Mouse (Mus musculus): ENCODE measurements around the gene Sh3d19. TPM values are rescaled to one million over a fixed set of nuclear protein-coding genes. Genes with fewer than 3 reads are reported as not detected.

Gene Sh3d19
- polyA plus RNA-seq, 1 experiment = 10.6 TPM

- Histone ChIP-seq H3K4me3 (ENCODE audit: control insufficient read depth, low read depth, low read length) (no peak overlapping the region), H3K27ac (ENCODE audit: control insufficient read depth, insufficient read depth, low read depth, low read length) (no peak overlapping the region), H3K4me1 (ENCODE audit: control insufficient read depth, insufficient read depth, low read length) (no peaks in the 10 kb centered on the region), H3K36me3 (ENCODE audit: control insufficient read depth, insufficient read depth, low read length) (no peaks in the 10 kb centered on the region), H3K27me3 (ENCODE audit: control insufficient read depth, insufficient read depth, low read length) (no peaks in the 10 kb centered on the region)
- no peak for TF ChIP-seq CTCF (IDR thresholded peaks at IDR 0.05; ENCODE audit: control insufficient read depth, insufficient read depth, insufficient replicate concordance, low read depth, low read length)
- TF ChIP-seq POLR2A (IDR thresholded peaks at IDR 0.05; ENCODE audit: control insufficient read depth, low read depth, low read length) = no peak
Observed at GRCm38 (mm10) chr3:86028658-86029375, 57.9 kb downstream of the Sh3d19 start.

- TF ChIP-seq POLR2A (IDR thresholded peaks at IDR 0.05; ENCODE audit: control insufficient read depth, low read depth, low read length) = no peak
- no peak for TF ChIP-seq CTCF (IDR thresholded peaks at IDR 0.05; ENCODE audit: control insufficient read depth, insufficient read depth, insufficient replicate concordance, low read depth, low read length)
- Histone ChIP-seq H3K4me3 (ENCODE audit: control insufficient read depth, low read depth, low read length) (no peak overlapping the region), H3K27ac (ENCODE audit: control insufficient read depth, insufficient read depth, low read depth, low read length) (no peak overlapping the region), H3K36me3 (ENCODE audit: control insufficient read depth, insufficient read depth, low read length) (no peaks in the 10 kb centered on the region), H3K27me3 (ENCODE audit: control insufficient read depth, insufficient read depth, low read length) (no peaks in the 10 kb centered on the region), H3K4me1 (ENCODE audit: control insufficient read depth, insufficient read depth, low read length) (no peaks in the 10 kb centered on the region)
Observed at GRCm38 (mm10) chr3:86030566-86030965, 59.7 kb downstream of the Sh3d19 start.

GRCm38 (mm10) chr3:86033455-86034090 lies 62.7 kb downstream of the Sh3d19 start:
- no peaks in the 10 kb centered on the region for H3K36me3 ChIP-seq (ENCODE audit: control insufficient read depth, insufficient read depth, low read length)
- H3K27ac ChIP-seq (ENCODE audit: control insufficient read depth, insufficient read depth, low read depth, low read length) = no peak overlapping the region
- H3K4me3 ChIP-seq (ENCODE audit: control insufficient read depth, low read depth, low read length) = no peak overlapping the region
- no peak for TF ChIP-seq CTCF (IDR thresholded peaks at IDR 0.05; ENCODE audit: control insufficient read depth, insufficient read depth, insufficient replicate concordance, low read depth, low read length)
- TF ChIP-seq POLR2A (IDR thresholded peaks at IDR 0.05; ENCODE audit: control insufficient read depth, low read depth, low read length) = no peak
- H3K27me3 ChIP-seq (ENCODE audit: control insufficient read depth, insufficient read depth, low read length) = no peaks in the 10 kb centered on the region
- no peaks in the 10 kb centered on the region for H3K4me1 ChIP-seq (ENCODE audit: control insufficient read depth, insufficient read depth, low read length)

GRCm38 (mm10) chr3:86037926-86038484 lies 67.1 kb downstream of the Sh3d19 start:
- Histone ChIP-seq H3K36me3 (ENCODE audit: control insufficient read depth, insufficient read depth, low read length) (no peaks in the 10 kb centered on the region), H3K27ac (ENCODE audit: control insufficient read depth, insufficient read depth, low read depth, low read length) (no peak overlapping the region), H3K27me3 (ENCODE audit: control insufficient read depth, insufficient read depth, low read length) (no peaks in the 10 kb centered on the region), H3K4me1 (ENCODE audit: control insufficient read depth, insufficient read depth, low read length) (no peaks in the 10 kb centered on the region), H3K4me3 (ENCODE audit: control insufficient read depth, low read depth, low read length) (no peak overlapping the region)
- TF ChIP-seq POLR2A (IDR thresholded peaks at IDR 0.05; ENCODE audit: control insufficient read depth, low read depth, low read length) (no peak), CTCF (IDR thresholded peaks at IDR 0.05; ENCODE audit: control insufficient read depth, insufficient read depth, insufficient replicate concordance, low read depth, low read length) (no peak)

GRCm38 (mm10) chr3:86038648-86039047 lies 67.7 kb downstream of the Sh3d19 start:
- Histone ChIP-seq H3K27me3 (ENCODE audit: control insufficient read depth, insufficient read depth, low read length) (no peaks in the 10 kb centered on the region), H3K4me3 (ENCODE audit: control insufficient read depth, low read depth, low read length) (no peak overlapping the region), H3K27ac (ENCODE audit: control insufficient read depth, insufficient read depth, low read depth, low read length) (peak overlapping the region; percentile 27), H3K36me3 (ENCODE audit: control insufficient read depth, insufficient read depth, low read length) (no peaks in the 10 kb centered on the region), H3K4me1 (ENCODE audit: control insufficient read depth, insufficient read depth, low read length) (no peaks in the 10 kb centered on the region)
- TF ChIP-seq POLR2A (IDR thresholded peaks at IDR 0.05; ENCODE audit: control insufficient read depth, low read depth, low read length) (no peak), CTCF (IDR thresholded peaks at IDR 0.05; ENCODE audit: control insufficient read depth, insufficient read depth, insufficient replicate concordance, low read depth, low read length) (no peak)

- no peak for TF ChIP-seq POLR2A (IDR thresholded peaks at IDR 0.05; ENCODE audit: control insufficient read depth, low read depth, low read length)
- no peak for TF ChIP-seq CTCF (IDR thresholded peaks at IDR 0.05; ENCODE audit: control insufficient read depth, insufficient read depth, insufficient replicate concordance, low read depth, low read length)
- Histone ChIP-seq H3K27ac (ENCODE audit: control insufficient read depth, insufficient read depth, low read depth, low read length) (0 out of 2 replicates have a peak overlapping the region, but pooled peaks have one; percentile 53), H3K4me3 (ENCODE audit: control insufficient read depth, low read depth, low read length) (peak overlapping the region; percentile 22; the same call in 1 of the 2 replicates), H3K27me3 (ENCODE audit: control insufficient read depth, insufficient read depth, low read length) (no peaks in the 10 kb centered on the region), H3K4me1 (ENCODE audit: control insufficient read depth, insufficient read depth, low read length) (no peaks in the 10 kb centered on the region), H3K36me3 (ENCODE audit: control insufficient read depth, insufficient read depth, low read length) (no peaks in the 10 kb centered on the region)
Observed at GRCm38 (mm10) chr3:86040286-86041201, 69.6 kb downstream of the Sh3d19 start.

Measured in testis, adult 2 months (tissue).